Mouse (Mus musculus) 3134 (cell line): ENCODE measurements around the gene Srl.

ENCODE experiments used
- DNase-seq: peaks from one replicate; pipeline ENCODE4 v3.0.0-alpha.2; 2011; ENCODE audit warnings: low spot score; ENCODE audit not compliant: insufficient read length; ENCODE audit errors: extremely low read depth

Srl gene

DNA sequence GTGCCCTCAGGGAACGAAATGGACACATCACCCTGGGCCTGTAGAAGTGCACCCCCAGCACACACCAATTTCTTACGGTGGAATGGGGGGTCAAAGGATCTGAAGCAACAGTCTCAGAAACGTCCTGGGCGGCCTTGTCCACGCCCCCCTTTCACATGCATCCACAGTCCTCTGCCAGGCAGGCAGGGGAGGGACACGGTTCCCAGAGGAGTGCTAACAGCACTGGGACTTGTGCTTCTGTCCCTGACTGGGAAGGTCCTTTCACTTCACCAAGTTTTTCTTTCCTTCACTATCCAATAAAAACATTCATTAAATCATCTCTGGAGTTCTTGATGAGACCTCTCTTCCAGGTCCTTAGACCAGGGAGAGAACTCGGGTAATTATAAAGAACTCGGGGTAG lies 20.9 kb downstream of the Srl start:
- DNase-seq = no peak

DNA sequence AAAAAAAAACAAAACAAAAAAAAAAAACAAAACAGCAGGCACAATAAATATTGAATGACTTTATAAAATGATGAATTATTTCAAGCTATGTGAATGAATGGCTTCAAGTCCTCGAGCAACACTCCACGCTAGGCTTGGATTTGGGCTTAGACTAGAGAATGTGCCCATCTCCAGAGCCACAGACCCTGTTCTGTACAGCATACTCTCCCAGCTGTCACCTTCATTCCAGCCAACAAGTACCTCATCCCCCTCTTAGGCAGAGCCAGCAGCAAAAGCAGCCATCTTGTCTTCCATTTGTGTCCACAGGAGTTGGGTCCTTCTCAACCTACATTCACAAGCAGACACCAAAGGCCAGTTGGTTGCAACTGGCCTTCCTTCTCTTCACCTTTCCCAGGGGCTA lies 21.8 kb downstream of the Srl start:
- no peak for DNase-seq

- no peak for DNase-seq
Measured at GRCm38 (mm10) chr16:4519157-4519556, 22.5 kb downstream of the Srl start.

- DNase-seq = no peak
Measured at GRCm38 (mm10) chr16:4517906-4518305, 23.7 kb downstream of the Srl start.

GRCm38 (mm10) chr16:4514383-4514782 lies 27.2 kb downstream of the Srl start:
- DNase-seq = no peak

DNA sequence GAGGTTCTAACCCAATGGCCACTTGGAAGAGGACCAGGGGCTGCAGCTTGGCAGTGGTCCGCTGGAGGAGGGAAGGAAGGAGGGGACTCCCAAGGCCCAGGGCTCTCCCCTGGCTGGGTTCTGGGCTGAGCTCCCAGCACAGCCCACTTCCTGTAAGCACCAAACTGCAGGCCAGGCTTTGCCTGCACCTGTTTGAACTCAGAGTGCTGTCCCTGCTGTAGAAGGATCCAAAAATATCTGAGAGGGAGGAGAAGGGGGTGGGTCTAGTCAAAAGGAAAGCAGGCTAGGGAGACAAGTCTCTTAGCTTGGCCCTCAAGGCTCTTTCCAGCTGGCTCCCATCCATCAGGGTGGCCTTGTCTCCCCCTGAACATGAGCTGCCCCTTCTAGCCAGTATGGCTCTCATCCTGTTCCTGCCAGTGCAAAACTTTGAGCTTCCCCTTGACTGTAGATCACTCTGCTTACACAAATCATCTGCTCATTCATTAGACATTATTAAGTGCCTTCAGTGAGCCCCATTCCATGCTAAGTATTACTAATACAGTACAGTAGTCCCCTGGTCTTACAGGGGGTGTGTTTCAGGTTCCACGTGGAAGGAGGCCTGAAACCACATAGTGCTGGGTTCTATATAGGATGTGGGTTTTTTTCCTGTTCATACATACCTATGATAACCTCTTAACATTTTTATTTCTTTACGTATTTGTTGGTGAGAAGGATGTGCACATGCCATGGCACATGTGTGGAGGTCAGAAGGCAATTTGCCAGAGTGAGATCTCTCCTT lies 28.8 kb downstream of the Srl start:
- DNase-seq = peak; percentile 33

DNA sequence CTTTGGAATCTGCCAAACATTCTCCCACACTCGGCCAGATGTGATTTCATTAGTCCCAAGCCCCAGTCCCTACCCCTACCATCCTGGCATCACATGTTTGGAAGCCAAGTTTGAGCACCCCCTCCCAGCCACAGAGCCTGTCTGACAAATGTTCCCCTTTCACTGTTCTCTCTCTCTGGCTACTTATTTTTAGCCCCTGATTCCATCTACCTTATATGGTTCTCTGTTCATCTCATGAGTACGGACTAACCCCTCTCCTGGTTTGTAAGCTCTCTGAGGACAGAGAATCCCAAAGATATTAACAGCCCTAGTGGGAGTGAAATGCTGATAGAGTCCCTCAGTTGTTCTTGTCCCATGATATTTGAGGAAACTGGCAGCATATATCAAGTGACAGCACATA lies 30.2 kb downstream of the Srl start:
- DNase-seq = no peak

GRCm38 (mm10) chr16:4506181-4506580 lies 35.4 kb downstream of the Srl start:
- DNase-seq = no peak

- no peak for DNase-seq
Measured at GRCm38 (mm10) chr16:4503495-4503894, 38.1 kb downstream of the Srl start.

DNA sequence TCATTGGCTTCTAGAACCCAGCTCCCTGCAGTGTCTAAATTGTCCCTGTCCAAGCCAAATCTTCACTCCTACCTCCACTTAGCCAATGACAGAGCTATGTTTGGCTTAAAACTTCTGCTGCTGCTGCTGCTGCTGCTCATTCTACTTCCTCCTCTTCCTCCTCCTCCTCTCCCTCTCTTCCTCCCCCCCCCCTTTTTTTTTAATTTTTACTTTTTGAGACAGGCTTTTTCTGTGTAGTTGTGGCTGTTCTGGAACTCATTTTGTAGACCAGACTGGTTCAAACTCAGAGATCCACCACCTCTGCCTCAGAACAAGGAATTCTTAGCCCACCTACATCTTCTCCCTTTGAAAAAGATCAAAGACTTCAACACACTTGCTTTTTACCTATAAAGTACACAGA lies 39.0 kb downstream of the Srl start:
- DNase-seq = no peak

- no peak for DNase-seq
Measured at GRCm38 (mm10) chr16:4501703-4502102, 39.9 kb downstream of the Srl start.

- DNase-seq = no peak
Measured at GRCm38 (mm10) chr16:4500598-4501385, 40.8 kb downstream of the Srl start.

GRCm38 (mm10) chr16:4497762-4498607 lies 43.6 kb downstream of the Srl start:
- DNase-seq = no peak

DNA sequence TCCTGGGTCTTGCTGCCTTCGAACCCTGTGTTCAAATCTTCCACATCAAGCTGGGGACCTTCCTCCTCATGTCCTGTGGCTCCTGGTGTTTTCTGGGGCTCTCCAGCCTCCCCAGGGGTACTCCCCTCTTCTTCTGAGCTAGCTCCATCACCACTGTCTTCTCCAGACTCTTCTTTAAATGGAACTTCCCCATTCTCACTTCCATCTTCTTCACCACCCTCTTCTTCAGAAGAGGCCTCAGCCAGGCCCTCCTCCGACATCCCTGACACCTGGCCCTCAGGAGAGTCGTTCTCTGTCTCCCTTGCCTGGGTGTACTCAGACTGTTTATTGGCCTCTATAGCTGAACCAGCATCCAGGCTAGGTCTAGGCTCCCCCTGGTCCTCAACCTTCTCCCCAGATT lies 45.1 kb downstream of the Srl start:
- DNase-seq = no peak

DNA sequence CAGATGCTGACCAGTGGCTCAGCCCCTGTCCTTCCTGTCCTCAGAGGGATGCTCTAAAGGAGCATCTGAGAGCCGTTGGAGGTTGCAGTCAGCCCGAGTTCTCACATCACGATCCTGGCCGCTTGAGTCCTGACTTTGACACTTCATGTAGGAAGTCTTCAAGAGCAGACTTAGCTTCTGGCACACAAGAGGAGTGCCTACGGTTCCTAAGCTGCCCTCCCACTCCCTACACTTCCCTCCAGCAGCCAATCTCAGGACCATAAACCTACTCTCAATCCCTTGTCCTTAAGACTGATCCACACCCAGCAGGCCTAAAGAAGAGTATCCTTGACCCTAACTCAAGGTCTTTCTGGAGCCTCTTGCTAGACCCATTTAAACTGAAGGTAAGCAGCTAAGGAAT lies 45.8 kb downstream of the Srl start:
- no peak for DNase-seq

DNA sequence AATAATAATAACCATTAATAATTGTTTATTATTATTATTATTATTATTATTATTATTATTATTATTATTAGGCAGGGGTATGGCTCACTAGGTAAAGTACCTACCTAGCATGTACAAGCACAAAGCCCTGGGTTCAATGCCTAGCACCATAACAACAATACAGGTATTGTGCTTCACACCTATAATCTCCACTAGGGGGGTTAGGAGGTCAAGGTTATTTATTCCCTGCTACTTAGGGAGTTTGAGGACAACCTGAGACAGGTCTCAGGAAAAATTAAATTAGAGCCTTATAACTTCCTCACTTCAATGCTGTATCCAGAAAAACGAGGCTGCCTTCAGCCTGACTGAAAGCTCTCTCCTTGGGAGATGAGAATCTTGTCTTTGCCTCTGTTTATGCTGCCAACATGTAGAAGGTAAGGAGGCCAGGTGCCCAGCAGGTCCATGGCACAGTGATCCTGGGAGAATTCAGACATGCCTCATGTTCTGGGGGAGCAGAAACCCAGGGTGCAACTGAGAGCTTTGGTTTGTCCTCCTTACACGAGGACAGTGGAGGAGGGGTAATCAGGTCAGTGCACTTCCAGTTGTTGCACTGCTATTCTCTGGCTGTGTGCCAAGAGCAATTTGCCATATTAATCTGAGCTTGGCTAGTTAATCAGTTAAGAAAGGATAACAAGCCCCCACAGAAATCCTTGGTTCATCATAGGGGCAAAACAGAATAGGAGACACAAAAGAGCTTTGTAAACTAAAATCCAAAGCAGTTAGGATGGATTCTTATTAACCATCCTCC lies 48.6 kb downstream of the Srl start:
- DNase-seq = no peak

- DNase-seq = peak; percentile 77
Measured at GRCm38 (mm10) chr16:4489114-4489624, 52.4 kb downstream of the Srl start.

GRCm38 (mm10) chr16:4480616-4481265 lies 60.9 kb downstream of the Srl start:
- no peak for DNase-seq

DNA sequence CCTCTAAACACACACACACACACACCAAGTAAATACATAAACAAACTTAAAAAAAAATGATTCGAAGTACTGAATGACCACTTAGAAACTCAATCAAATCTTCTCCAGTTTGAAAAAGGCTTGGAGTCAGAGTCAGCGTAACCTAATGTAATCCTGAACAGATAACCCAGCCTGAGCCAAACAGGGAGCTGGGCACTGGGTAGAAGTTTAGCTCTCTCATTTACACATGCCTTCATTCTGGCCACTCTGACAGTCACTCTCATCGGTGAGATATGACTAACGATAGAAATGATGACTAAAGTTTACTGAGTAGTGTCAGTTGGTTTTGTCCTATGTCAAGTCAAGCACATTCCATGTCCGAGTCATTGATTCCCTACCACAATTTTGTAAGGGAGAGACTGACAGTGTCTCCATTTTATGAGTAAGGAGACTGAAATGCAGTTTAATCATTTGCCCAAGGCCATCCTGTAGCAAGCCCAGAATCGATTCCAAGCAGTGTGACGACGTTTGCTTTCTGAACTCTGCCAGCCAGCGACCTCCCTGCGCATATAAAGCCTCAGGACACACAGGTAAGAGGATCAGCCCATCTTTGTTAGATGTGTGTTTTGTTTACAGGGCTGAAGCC lies 63.9 kb downstream of the Srl start:
- peak; percentile 52 for DNase-seq
